Mouse (Mus musculus) lung, postnatal 0 days (tissue): Measurements from ENCODE around the gene Pcca.

Experiments used
- CTCF ChIP-seq: IDR thresholded peaks from 2 replicates; pipeline ENCODE4 v1.5.1; 2016; ENCODE audit warnings: antibody characterized with exemption, mild to moderate bottlenecking
- EP300 ChIP-seq: IDR thresholded peaks from 2 replicates; pipeline ENCODE4 v1.6.1; 2016; ENCODE audit warnings: antibody characterized with exemption, mild to moderate bottlenecking, control low read depth

- TF ChIP-seq CTCF (no peak), EP300 (no peak)
These were observed 149.5 kb downstream of the Pcca start for GRCm38 (mm10) chr14:122683645-122684044.
